Mouse (Mus musculus): ENCODE data around the gene Xylt1. TPM values are rescaled to one million over a fixed set of nuclear protein-coding genes. Genes with fewer than 3 reads are reported as not detected.

Gene Xylt1
- polyA plus RNA-seq, 1 experiment from 2014 or later = 0.94 TPM

GRCm38 (mm10) chr7:117595029-117595695 is 214.4 kb downstream of the Xylt1 start:
- H3K27ac ChIP-seq (replicated peaks) = no peak overlapping the region
- H3K9me3 ChIP-seq = no peaks in the 10 kb centered on the region
- H3K9ac ChIP-seq = no peak overlapping the region
- no peak overlapping the region for H3K4me3 ChIP-seq
- no peaks in the 10 kb centered on the region for H3K4me1 ChIP-seq
- ATAC-seq (ENCODE audit: extremely low read depth, insufficient number of reproducible peaks, low FRiP score, low TSS enrichment) = no peak
- H3K4me2 ChIP-seq = no peak overlapping the region
- peaks cover 7% of the 10 kb centered on the region; the same call in 1 of the 2 replicates for H3K36me3 ChIP-seq
- no peaks in the 10 kb centered on the region for H3K27me3 ChIP-seq (replicated peaks)
- 72% methylated on average over 12 of the region's 12 CpGs for WGBS

- WGBS = 44% methylated on average over 7 of the region's 7 CpGs
- Histone ChIP-seq H3K4me1 (no peaks in the 10 kb centered on the region), H3K9me3 (no peaks in the 10 kb centered on the region), H3K27ac (replicated peaks) (no peak overlapping the region), H3K4me3 (no peak overlapping the region), H3K36me3 (peaks cover 3% of the 10 kb centered on the region), H3K27me3 (replicated peaks) (no peaks in the 10 kb centered on the region), H3K9ac (no peak overlapping the region), H3K4me2 (no peak overlapping the region)
- no peak for ATAC-seq (ENCODE audit: extremely low read depth, insufficient number of reproducible peaks, low FRiP score, low TSS enrichment)
These were observed 219.7 kb downstream of the Xylt1 start for GRCm38 (mm10) chr7:117600443-117600842.

GRCm38 (mm10) chr7:117610439-117610838 is 229.7 kb downstream of the Xylt1 start:
- Histone ChIP-seq H3K27me3 (replicated peaks) (no peaks in the 10 kb centered on the region), H3K4me1 (no peaks in the 10 kb centered on the region), H3K27ac (replicated peaks) (no peak overlapping the region), H3K4me3 (no peak overlapping the region), H3K9me3 (no peaks in the 10 kb centered on the region), H3K36me3 (no peaks in the 10 kb centered on the region), H3K4me2 (no peak overlapping the region), H3K9ac (no peak overlapping the region)
- ATAC-seq (ENCODE audit: extremely low read depth, insufficient number of reproducible peaks, low FRiP score, low TSS enrichment) = no peak
- WGBS = 66% methylated on average over 6 of the region's 6 CpGs

- Histone ChIP-seq H3K9ac (no peak overlapping the region), H3K9me3 (no peaks in the 10 kb centered on the region), H3K4me2 (no peak overlapping the region), H3K4me1 (no peaks in the 10 kb centered on the region), H3K4me3 (no peak overlapping the region), H3K27ac (replicated peaks) (no peak overlapping the region), H3K36me3 (no peaks in the 10 kb centered on the region), H3K27me3 (replicated peaks) (no peaks in the 10 kb centered on the region)
- ATAC-seq (ENCODE audit: extremely low read depth, insufficient number of reproducible peaks, low FRiP score, low TSS enrichment) = no peak
- 74% methylated on average over 11 of the region's 11 CpGs for WGBS
These were observed 232.2 kb downstream of the Xylt1 start for GRCm38 (mm10) chr7:117612788-117613473.

GRCm38 (mm10) chr7:117613796-117614195 is 233.0 kb downstream of the Xylt1 start:
- no peak for ATAC-seq (ENCODE audit: extremely low read depth, insufficient number of reproducible peaks, low FRiP score, low TSS enrichment)
- H3K4me3 ChIP-seq = no peak overlapping the region
- 37% methylated on average over 3 of the region's 3 CpGs for WGBS
- H3K9me3 ChIP-seq = no peaks in the 10 kb centered on the region
- no peak overlapping the region for H3K27ac ChIP-seq (replicated peaks)
- no peak overlapping the region for H3K9ac ChIP-seq
- no peaks in the 10 kb centered on the region for H3K27me3 ChIP-seq (replicated peaks)
- no peaks in the 10 kb centered on the region for H3K36me3 ChIP-seq
- H3K4me2 ChIP-seq = no peak overlapping the region
- no peaks in the 10 kb centered on the region for H3K4me1 ChIP-seq

GRCm38 (mm10) chr7:117614346-117614745 is 233.6 kb downstream of the Xylt1 start:
- no peaks in the 10 kb centered on the region for H3K9me3 ChIP-seq
- H3K4me2 ChIP-seq = no peak overlapping the region
- H3K36me3 ChIP-seq = no peaks in the 10 kb centered on the region
- no peak overlapping the region for H3K4me3 ChIP-seq
- whole genome bisulfite sequencing = 77% methylated on average over 2 of the region's 2 CpGs
- no peaks in the 10 kb centered on the region for H3K4me1 ChIP-seq
- no peak for ATAC-seq (ENCODE audit: extremely low read depth, insufficient number of reproducible peaks, low FRiP score, low TSS enrichment)
- no peaks in the 10 kb centered on the region for H3K27me3 ChIP-seq (replicated peaks)
- H3K9ac ChIP-seq = no peak overlapping the region
- no peak overlapping the region for H3K27ac ChIP-seq (replicated peaks)

GRCm38 (mm10) chr7:117614851-117615250 is 234.1 kb downstream of the Xylt1 start:
- Histone ChIP-seq H3K27ac (replicated peaks) (no peak overlapping the region), H3K4me2 (no peak overlapping the region), H3K27me3 (replicated peaks) (no peaks in the 10 kb centered on the region), H3K36me3 (no peaks in the 10 kb centered on the region), H3K4me1 (no peaks in the 10 kb centered on the region), H3K9me3 (no peaks in the 10 kb centered on the region), H3K9ac (no peak overlapping the region), H3K4me3 (no peak overlapping the region)
- 68% methylated on average over 5 of the region's 5 CpGs for whole genome bisulfite sequencing
- no peak for ATAC-seq (ENCODE audit: extremely low read depth, insufficient number of reproducible peaks, low FRiP score, low TSS enrichment)

- Histone ChIP-seq H3K36me3 (no peaks in the 10 kb centered on the region), H3K4me2 (no peak overlapping the region), H3K27ac (replicated peaks) (no peak overlapping the region), H3K9ac (no peak overlapping the region), H3K4me3 (no peak overlapping the region), H3K9me3 (no peaks in the 10 kb centered on the region), H3K4me1 (no peaks in the 10 kb centered on the region), H3K27me3 (replicated peaks) (no peaks in the 10 kb centered on the region)
- ATAC-seq (ENCODE audit: extremely low read depth, insufficient number of reproducible peaks, low FRiP score, low TSS enrichment) = no peak
- 53% methylated on average over 5 of the region's 5 CpGs for WGBS
These were observed 235.5 kb downstream of the Xylt1 start for GRCm38 (mm10) chr7:117616277-117616676.

- no peaks in the 10 kb centered on the region for H3K9me3 ChIP-seq
- WGBS = 50% methylated on average over 4 of the region's 4 CpGs
- no peak overlapping the region for H3K4me2 ChIP-seq
- H3K9ac ChIP-seq = no peak overlapping the region
- H3K36me3 ChIP-seq = no peaks in the 10 kb centered on the region
- ATAC-seq (ENCODE audit: extremely low read depth, insufficient number of reproducible peaks, low FRiP score, low TSS enrichment) = no peak
- no peak overlapping the region for H3K4me3 ChIP-seq
- H3K27me3 ChIP-seq (replicated peaks) = no peaks in the 10 kb centered on the region
- H3K4me1 ChIP-seq = no peaks in the 10 kb centered on the region
- H3K27ac ChIP-seq (replicated peaks) = no peak overlapping the region
These were observed 238.0 kb downstream of the Xylt1 start for GRCm38 (mm10) chr7:117618715-117619150.

- H3K4me3 ChIP-seq = no peak overlapping the region
- no peaks in the 10 kb centered on the region for H3K27me3 ChIP-seq (replicated peaks)
- no peaks in the 10 kb centered on the region for H3K36me3 ChIP-seq
- WGBS = 76% methylated on average over 4 of the region's 4 CpGs
- no peak for ATAC-seq (ENCODE audit: extremely low read depth, insufficient number of reproducible peaks, low FRiP score, low TSS enrichment)
- no peak overlapping the region for H3K9ac ChIP-seq
- no peak overlapping the region for H3K4me2 ChIP-seq
- no peak overlapping the region for H3K27ac ChIP-seq (replicated peaks)
- no peaks in the 10 kb centered on the region for H3K4me1 ChIP-seq
- no peaks in the 10 kb centered on the region for H3K9me3 ChIP-seq
These were observed 240.8 kb downstream of the Xylt1 start for GRCm38 (mm10) chr7:117621566-117621965.

- WGBS = 72% methylated on average over 2 of the region's 2 CpGs
These were observed 242.0 kb downstream of the Xylt1 start for GRCm38 (mm10) chr7:117622769-117623168.

GRCm38 (mm10) chr7:117628791-117629190 is 248.0 kb downstream of the Xylt1 start:
- H3K9ac ChIP-seq = no peak overlapping the region
- H3K27me3 ChIP-seq (replicated peaks) = no peaks in the 10 kb centered on the region
- WGBS = 70% methylated on average over 3 of the region's 3 CpGs
- H3K4me2 ChIP-seq = no peak overlapping the region
- no peak overlapping the region for H3K27ac ChIP-seq (replicated peaks)
- no peak for ATAC-seq (ENCODE audit: extremely low read depth, insufficient number of reproducible peaks, low FRiP score, low TSS enrichment)
- no peaks in the 10 kb centered on the region for H3K4me1 ChIP-seq
- no peaks in the 10 kb centered on the region for H3K36me3 ChIP-seq
- H3K4me3 ChIP-seq = no peak overlapping the region
- H3K9me3 ChIP-seq = no peaks in the 10 kb centered on the region

More at GRCm38 (mm10) chr7:117622769-117623168, 242.0 kb downstream of the Xylt1 start:
- H3K9ac ChIP-seq = no peak overlapping the region
- no peaks in the 10 kb centered on the region for H3K36me3 ChIP-seq
- no peaks in the 10 kb centered on the region for H3K27me3 ChIP-seq (replicated peaks)
- H3K4me1 ChIP-seq = no peaks in the 10 kb centered on the region
- H3K27ac ChIP-seq (replicated peaks) = no peak overlapping the region
- H3K4me3 ChIP-seq = no peak overlapping the region
- no peaks in the 10 kb centered on the region for H3K9me3 ChIP-seq
- no peak for ATAC-seq (ENCODE audit: extremely low read depth, insufficient number of reproducible peaks, low FRiP score, low TSS enrichment)
- H3K4me2 ChIP-seq = no peak overlapping the region

Measured in heart, embryonic 13.5 days (tissue).